Mouse (Mus musculus): ENCODE data around the gene Orm1.

- TF ChIP-seq CTCF (IDR thresholded peaks at IDR 0.05) (no peak), EP300 (IDR thresholded peaks at IDR 0.05) (no peak)
Measured at GRCm38 (mm10) chr4:63382676-63383369, 38.5 kb downstream of the Orm1 start.
